Mouse (Mus musculus): ENCODE data around the gene Polg2. TPM values are rescaled to one million over a fixed set of nuclear protein-coding genes. Genes with fewer than 3 reads are reported as not detected.
"Not testable (repeated sequence)": the region's sequence is repeated elsewhere in the genome, so short reads cannot be mapped to it uniquely, and the experiment has no call there.

The Polg2 gene
- polyA plus RNA-seq, 1 experiment, result 8.9 TPM

DNA sequence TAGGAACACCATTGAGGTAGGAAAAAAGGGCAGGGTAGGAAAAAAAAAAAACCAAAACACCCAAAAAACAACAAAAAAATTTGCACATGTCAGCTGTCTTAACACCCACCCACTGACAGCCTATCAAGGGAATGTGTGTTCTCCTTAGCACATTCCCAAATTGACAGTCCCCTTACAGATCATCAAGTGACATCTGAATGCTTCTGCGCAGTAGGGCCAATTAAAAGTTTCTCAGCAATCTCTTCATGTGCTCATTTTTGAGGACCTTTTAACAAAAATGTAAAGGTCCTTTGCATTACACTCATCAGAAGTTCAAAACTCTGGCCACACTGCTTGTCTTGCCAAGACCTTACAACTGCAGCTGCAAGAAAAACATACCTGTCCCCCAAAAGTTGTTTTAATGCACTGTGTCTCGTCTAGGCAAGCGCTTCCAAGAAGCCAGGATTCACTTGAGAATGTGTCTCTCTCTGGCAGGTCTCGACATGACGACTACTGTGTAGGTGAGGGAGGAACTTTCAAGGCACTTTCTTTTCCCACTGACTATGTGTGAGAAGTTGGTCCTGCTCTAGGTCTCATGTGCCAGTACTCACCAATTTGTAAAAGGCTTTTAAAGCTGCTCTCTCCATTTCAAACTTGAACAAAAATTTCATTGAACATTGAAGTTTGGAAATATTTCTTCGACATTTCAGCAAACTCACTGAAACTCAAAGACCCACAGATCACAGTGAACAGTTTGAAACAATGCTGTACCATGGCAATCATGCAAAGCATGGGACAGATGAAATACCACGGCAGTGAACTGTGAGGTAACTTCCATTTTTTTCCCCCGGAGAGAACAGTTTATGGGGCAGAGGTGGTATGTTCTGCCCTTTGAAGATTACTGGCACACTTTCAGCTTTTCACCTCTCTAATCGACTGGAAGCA, 3.8 kb upstream of the Polg2 start:
- peaks cover 5% of the 10 kb centered on the region; the same call in 1 of the 2 replicates for H3K4me1 ChIP-seq (ENCODE audit: control insufficient read depth, insufficient read depth, low read length)
- H3K27ac ChIP-seq (ENCODE audit: insufficient read depth, low read depth, low read length), result no peak overlapping the region
- no peak overlapping the region for H3K4me3 ChIP-seq (ENCODE audit: insufficient read depth, low read length)
- TF ChIP-seq CTCF (IDR thresholded peaks at IDR 0.05; ENCODE audit: low read depth, low read length) (no peak), POLR2A (IDR thresholded peaks at IDR 0.05; ENCODE audit: borderline replicate concordance, low read depth, low read length) (no peak)

DNA sequence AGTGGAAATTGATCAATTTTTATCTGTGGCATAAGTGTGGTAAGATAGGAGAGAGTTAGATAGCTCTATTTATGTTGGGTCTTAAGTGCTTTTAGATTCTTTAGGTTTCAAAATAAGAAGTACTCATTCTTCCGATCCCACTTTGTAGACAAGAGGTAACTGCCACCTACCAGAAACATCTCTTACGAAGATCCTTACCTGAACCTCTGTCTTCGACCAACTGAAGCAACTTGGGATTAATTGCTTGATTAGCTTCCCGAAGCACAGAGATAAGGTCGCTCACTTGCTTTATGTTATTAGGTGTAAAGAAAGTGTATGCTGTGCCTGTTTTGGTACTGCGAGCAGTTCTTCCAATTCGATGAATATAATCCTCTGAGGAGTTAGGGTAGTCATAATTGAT, 2.9 kb upstream of the Polg2 start:
- not testable (repeated sequence) for H3K4me3 ChIP-seq (ENCODE audit: insufficient read depth, low read length); H3K27ac ChIP-seq (ENCODE audit: insufficient read depth, low read depth, low read length); H3K4me1 ChIP-seq (ENCODE audit: control insufficient read depth, insufficient read depth, low read length)

DNA sequence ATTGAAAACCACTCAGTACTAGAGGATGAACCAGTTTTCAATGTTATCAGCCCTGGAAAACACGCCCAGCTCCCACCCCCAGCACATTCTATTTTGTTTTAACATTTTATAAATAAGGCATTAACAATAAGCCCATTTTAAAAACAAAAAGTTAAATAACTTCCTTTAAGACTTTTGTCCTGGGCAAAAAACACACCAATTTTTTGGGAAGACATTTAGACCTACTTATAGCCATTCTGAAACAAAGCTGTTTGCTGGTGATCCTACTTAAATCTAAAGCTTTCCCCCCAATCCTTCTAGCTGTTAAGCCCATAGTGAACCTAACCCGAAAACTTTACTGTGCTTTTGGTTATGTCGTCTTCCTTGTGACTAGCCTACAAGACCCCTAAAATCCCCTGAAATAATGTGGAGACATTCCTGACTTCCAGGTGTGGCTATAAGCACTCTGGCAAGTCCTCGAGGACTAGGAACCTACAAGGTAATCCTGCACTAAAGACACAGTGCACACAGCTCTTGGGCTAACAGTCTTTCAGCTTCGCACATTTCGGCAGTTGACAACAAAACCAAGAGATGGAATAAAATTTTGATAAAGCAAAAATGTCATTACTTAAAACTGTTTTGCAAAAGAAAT, 1.4 kb upstream of the Polg2 start:
- Histone ChIP-seq H3K4me3 (ENCODE audit: insufficient read depth, low read length) (no peak overlapping the region), H3K4me1 (ENCODE audit: control insufficient read depth, insufficient read depth, low read length) (peaks cover 5% of the 10 kb centered on the region; the same call in 1 of the 2 replicates), H3K27ac (ENCODE audit: insufficient read depth, low read depth, low read length) (no peak overlapping the region)
- TF ChIP-seq CTCF (IDR thresholded peaks at IDR 0.05; ENCODE audit: low read depth, low read length) (no peak), POLR2A (IDR thresholded peaks at IDR 0.05; ENCODE audit: borderline replicate concordance, low read depth, low read length) (no peak)

DNA sequence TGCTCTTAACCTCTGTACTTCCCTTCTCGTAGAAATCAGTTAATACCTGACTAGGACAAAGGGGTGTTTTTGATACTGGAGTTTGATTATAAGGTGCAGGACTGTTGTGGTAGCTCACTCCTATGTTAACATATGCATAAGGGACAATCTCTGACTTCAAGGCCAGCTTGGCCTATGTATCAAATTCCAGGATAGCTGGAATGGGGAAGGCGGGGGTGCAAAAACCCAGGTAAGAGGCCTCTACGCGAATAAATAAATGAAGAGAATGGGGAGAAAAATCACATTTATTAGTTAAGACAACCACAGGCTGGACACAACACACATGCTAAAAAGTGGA, 720 bp upstream of the Polg2 start:
- Histone ChIP-seq H3K27ac (ENCODE audit: insufficient read depth, low read depth, low read length) (peak overlapping the region; percentile 48; the same call in 1 of the 2 replicates), H3K4me1 (ENCODE audit: control insufficient read depth, insufficient read depth, low read length) (peaks cover 5% of the 10 kb centered on the region; the same call in 1 of the 2 replicates), H3K4me3 (ENCODE audit: insufficient read depth, low read length) (peak overlapping the region; percentile 87; the same call in 1 of the 2 replicates)
- TF ChIP-seq POLR2A (IDR thresholded peaks at IDR 0.05; ENCODE audit: borderline replicate concordance, low read depth, low read length), result no peak

DNA sequence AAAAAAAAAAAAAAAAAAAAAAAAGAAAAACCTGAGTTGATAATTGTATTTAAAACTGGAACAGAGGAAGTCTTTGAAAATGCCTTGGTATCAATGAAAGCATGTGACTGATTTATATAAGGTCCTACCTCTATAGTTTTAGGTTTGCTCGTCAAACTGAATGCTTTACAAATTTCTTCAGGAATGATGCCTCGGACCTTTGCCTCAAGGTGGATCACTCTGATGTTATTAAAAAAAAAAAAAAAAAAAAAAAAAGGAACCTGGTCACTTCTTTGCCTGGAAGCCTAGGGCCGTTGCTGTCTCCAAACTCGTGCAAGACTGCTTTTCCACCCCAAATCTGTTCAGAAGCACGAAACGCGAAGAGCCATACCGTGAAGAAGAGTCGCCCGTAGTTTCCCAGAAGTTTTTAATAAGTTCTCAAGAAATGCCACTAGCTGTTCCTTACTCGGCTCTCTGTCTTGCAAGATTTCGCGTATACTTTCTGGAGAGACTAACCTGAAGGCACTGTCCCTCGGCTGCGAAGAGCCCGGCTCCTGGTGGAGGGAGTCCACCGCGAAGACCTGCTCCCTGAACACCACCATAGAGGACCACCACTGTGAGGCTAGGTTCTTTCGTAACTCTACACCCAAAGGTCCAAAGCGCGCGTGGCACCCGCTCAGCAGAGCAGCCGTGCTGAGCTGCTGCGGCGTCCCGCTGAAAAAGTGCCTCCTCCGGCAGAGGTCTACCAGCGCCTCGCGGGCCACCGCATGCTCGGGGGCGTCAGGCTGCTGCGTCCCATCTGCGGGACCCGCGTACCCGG, 549 bp downstream of the Polg2 start:
- TF ChIP-seq POLR2A (IDR thresholded peaks at IDR 0.05; ENCODE audit: borderline replicate concordance, low read depth, low read length) (no peak), CTCF (IDR thresholded peaks at IDR 0.05; ENCODE audit: low read depth, low read length) (no peak)
- Histone ChIP-seq H3K27ac (ENCODE audit: insufficient read depth, low read depth, low read length) (peak overlapping the region; percentile 74), H3K4me1 (ENCODE audit: control insufficient read depth, insufficient read depth, low read length) (peaks cover 5% of the 10 kb centered on the region; the same call in 1 of the 2 replicates), H3K4me3 (ENCODE audit: insufficient read depth, low read length) (peak overlapping the region; percentile 87)

DNA sequence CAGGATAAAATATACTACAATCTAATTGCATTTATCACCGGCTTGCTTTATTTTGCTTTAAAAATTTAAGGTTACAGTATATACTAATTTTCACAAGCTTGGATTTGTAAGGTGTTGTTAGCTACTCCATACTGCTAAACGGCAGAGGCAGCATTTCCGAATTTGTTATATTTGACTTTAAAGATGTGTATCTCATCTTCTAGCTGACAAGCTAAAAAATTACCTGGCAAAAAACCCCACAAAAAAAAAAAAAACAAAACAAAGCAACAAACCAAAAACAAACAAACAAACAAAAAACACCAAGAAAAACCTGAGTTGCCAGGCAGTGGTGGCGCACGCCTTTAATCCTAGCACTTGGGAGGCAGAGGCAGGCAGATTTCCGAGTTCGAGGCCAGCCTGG, 1.2 kb downstream of the Polg2 start:
- TF ChIP-seq CTCF (IDR thresholded peaks at IDR 0.05; ENCODE audit: low read depth, low read length), result no peak
- no peak for TF ChIP-seq POLR2A (IDR thresholded peaks at IDR 0.05; ENCODE audit: borderline replicate concordance, low read depth, low read length)
- H3K27ac ChIP-seq (ENCODE audit: insufficient read depth, low read depth, low read length), result no peak overlapping the region
- H3K4me1 ChIP-seq (ENCODE audit: control insufficient read depth, insufficient read depth, low read length), result peaks cover 5% of the 10 kb centered on the region; the same call in 1 of the 2 replicates
- H3K4me3 ChIP-seq (ENCODE audit: insufficient read depth, low read length), result peak overlapping the region; percentile 87

DNA sequence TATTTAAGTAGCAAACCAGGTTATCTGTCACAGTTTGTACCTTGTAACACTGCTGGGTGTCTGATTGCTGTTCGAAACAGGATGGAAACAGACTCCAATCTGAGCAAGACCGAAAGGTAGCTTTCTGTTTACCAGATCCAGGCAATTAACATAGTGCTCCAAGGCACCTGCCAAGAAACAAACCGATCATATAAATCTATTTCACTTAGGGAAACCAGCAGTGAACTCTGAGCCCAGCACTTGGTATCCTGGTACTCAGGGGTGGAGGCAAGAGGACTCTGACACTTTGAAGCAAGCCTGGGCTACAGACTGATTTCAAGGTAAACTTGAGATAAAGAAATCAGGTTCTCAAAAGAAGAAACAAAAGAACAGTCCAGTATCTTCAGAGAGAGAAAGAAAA, 1.9 kb downstream of the Polg2 start:
- Histone ChIP-seq H3K27ac (ENCODE audit: insufficient read depth, low read depth, low read length) (no peak overlapping the region), H3K4me3 (ENCODE audit: insufficient read depth, low read length) (no peak overlapping the region; the same call in 1 of the 2 replicates), H3K4me1 (ENCODE audit: control insufficient read depth, insufficient read depth, low read length) (peaks cover 5% of the 10 kb centered on the region; the same call in 1 of the 2 replicates)
- no peak for TF ChIP-seq POLR2A (IDR thresholded peaks at IDR 0.05; ENCODE audit: borderline replicate concordance, low read depth, low read length)
- TF ChIP-seq CTCF (IDR thresholded peaks at IDR 0.05; ENCODE audit: low read depth, low read length), result no peak

DNA sequence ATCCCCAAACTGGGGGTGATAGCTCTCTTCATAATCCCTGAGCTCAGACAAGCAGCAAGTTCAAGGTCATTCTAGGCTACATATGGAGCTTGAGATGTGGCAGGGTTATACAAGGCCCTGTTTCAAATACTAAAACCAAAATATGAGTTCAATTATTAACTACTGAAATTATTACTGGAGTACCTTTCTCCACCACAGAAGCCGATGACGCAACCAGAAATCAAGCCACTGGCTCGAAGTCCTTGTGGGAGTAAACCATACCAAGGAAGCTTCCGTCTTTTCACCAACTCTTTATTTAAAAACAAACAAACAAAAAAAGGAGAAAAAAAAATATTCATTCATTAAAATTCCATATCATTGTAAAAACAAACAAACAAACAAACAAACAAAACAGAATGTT, 2.4 kb downstream of the Polg2 start:
- Histone ChIP-seq H3K4me1 (ENCODE audit: control insufficient read depth, insufficient read depth, low read length) (peaks cover 3% of the 10 kb centered on the region; the same call in 1 of the 2 replicates), H3K4me3 (ENCODE audit: insufficient read depth, low read length) (no peak overlapping the region), H3K27ac (ENCODE audit: insufficient read depth, low read depth, low read length) (no peak overlapping the region)
- TF ChIP-seq CTCF (IDR thresholded peaks at IDR 0.05; ENCODE audit: low read depth, low read length) (no peak), POLR2A (IDR thresholded peaks at IDR 0.05; ENCODE audit: borderline replicate concordance, low read depth, low read length) (no peak)

DNA sequence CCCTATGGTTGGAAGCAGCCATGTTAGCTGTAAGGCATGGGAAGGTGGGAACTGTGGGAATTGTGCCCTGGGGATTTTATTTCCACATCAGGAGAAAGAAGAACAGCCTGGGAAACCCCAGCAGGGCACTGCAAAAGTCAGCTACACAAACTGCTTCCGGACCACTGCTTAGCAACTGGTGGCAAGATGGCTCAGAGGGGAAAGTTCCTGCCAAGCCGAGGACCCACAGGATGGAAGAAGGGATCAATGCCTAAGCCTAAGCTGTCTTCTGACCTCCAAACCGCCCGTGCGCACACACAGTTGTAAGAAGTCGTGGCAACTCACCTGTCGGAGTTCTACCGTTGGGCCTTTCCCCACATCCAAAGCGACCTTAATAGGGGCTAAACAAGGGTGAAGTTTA, 6.3 kb downstream of the Polg2 start:
- H3K27ac ChIP-seq (ENCODE audit: insufficient read depth, low read depth, low read length), result no peak overlapping the region
- TF ChIP-seq CTCF (IDR thresholded peaks at IDR 0.05; ENCODE audit: low read depth, low read length), result no peak
- no peak for TF ChIP-seq POLR2A (IDR thresholded peaks at IDR 0.05; ENCODE audit: borderline replicate concordance, low read depth, low read length)
- H3K4me3 ChIP-seq (ENCODE audit: insufficient read depth, low read length), result no peak overlapping the region
- H3K4me1 ChIP-seq (ENCODE audit: control insufficient read depth, insufficient read depth, low read length), result peaks cover 3% of the 10 kb centered on the region; the same call in 1 of the 2 replicates

Measured in bone marrow macrophage, adult 2 months (primary cell).